Comparison of ENCODE assay signal across 17 mouse cellular contexts in genomic region chr13:55870001-55870400, GRCm38 (mm10). TPM values are rescaled to one million over a fixed set of nuclear protein-coding genes. Genes with fewer than 3 reads are reported as not detected.
DNase-seq lines count a peak whose midpoint lies in the region; ATAC-seq and TF ChIP-seq lines count a peak whose summit lies in the region.
"Had no signal": no experiment of that assay in that cellular context is flagged by ENCODE, and none has a peak within 500 bp of the region (broad histone marks: within the 10 kb centered on the region; RNA-seq: fewer than 3 reads in every experiment).

No protein-coding gene starts in this region.

- TF ChIP-seq POLR2A in liver, adult 2 months (IDR thresholded peaks at IDR 0.05; ENCODE audit: extremely low read depth, insufficient read depth, low read length) = no peak
- TF ChIP-seq POLR2A in CH12.LX (IDR thresholded peaks at IDR 0.05; ENCODE audit: low read depth, low read length) = no peak

- no peak overlapping the region for H3K4me3 ChIP-seq in forebrain, postnatal 0 days (ENCODE audit: low read depth, low read length)
- H3K4me3 ChIP-seq in forebrain, embryonic 10.5 days = no peak overlapping the region
- H3K4me3 ChIP-seq in liver, adult 2 months (ENCODE audit: insufficient read depth, low read depth, low read length) = no peak overlapping the region
- no peak overlapping the region for H3K4me3 ChIP-seq in liver, embryonic 11.5 days (ENCODE audit: low read depth, low read length)
- no peak overlapping the region for H3K4me3 ChIP-seq in CH12.LX (replicated peaks in 1 of 3; ENCODE audit: low read depth in 2 of 3, low read length in 2 of 3, poor library complexity in 1 of 3)
- H3K4me3 ChIP-seq: lung, embryonic 15.5 days; midbrain, embryonic 10.5 days had no signal

- TF ChIP-seq CTCF in forebrain, postnatal 0 days (IDR thresholded peaks at IDR 0.05; ENCODE audit: low read depth) = peak; percentile 56
- TF ChIP-seq CTCF in liver, adult 2 months (IDR thresholded peaks at IDR 0.05; ENCODE audit: low read depth, low read length) = peak; percentile 25; the same call in 1 of the 2 replicates
- peak; percentile 32 to 40; a peak in 3 of 4 replicates for TF ChIP-seq CTCF in CH12.LX (conservative IDR thresholded peaks at IDR 0.05 in 1 of 2, IDR thresholded peaks at IDR 0.05 in 1 of 2; ENCODE audit: low read depth in 2 of 2, low read length in 2 of 2)

- no peak for TF ChIP-seq EP300 in CH12.LX (IDR thresholded peaks at IDR 0.05; ENCODE audit: low read length)

- no peak for DNase-seq in forebrain, postnatal 0 days
- DNase-seq in forebrain, embryonic 10.5 days (ENCODE audit: extremely low spot score, low spot score) = no peak
- DNase-seq in liver, adult 2 months (ENCODE audit: extremely low read depth, low read depth, low spot score) = no peak
- DNase-seq in liver, embryonic 11.5 days (ENCODE audit: low spot score) = no peak
- no peak for DNase-seq in CH12.LX (ENCODE audit: extremely low read depth)
- DNase-seq in induced T-regulatory cell, adult 2 months (ENCODE audit: low read depth) = peak; percentile 13
- no peak for DNase-seq in Muller cell, postnatal 12 days (ENCODE audit: inconsistent ontology term)
- no peak for DNase-seq in left cerebral cortex, postnatal 25 days (ENCODE audit: low spot score in 2 of 2)
- DNase-seq: adrenal gland, postnatal 36 days; cerebellum, adult 11-12 months; kidney, adult 11 months; left cerebral cortex, postnatal 4 days had no signal

- no peak overlapping the region for H3K4me2 ChIP-seq in forebrain, postnatal 0 days (ENCODE audit: low read depth)
- H3K4me2 ChIP-seq in liver, embryonic 11.5 days = no peak overlapping the region
- H3K4me2 ChIP-seq in CH12.LX (ENCODE audit: insufficient read depth, low read depth, poor library complexity, severe bottlenecking) = no peak overlapping the region
- H3K4me2 ChIP-seq: lung, embryonic 15.5 days had no signal

- no peaks in the 10 kb centered on the region for H3K9me3 ChIP-seq in forebrain, postnatal 0 days (ENCODE audit: low read length)
- H3K9me3 ChIP-seq in forebrain, embryonic 10.5 days = peaks cover 15% of the 10 kb centered on the region; the same call in 1 of the 2 replicates
- 0 out of 2 replicates have a peak, but pooled peaks cover 2% of the 10 kb centered on the region for H3K9me3 ChIP-seq in liver, embryonic 11.5 days (ENCODE audit: control insufficient read depth, low read length)
- H3K9me3 ChIP-seq in CH12.LX (replicated peaks; ENCODE audit: low read length) = peaks cover 11% of the 10 kb centered on the region
- H3K9me3 ChIP-seq: lung, embryonic 15.5 days had no signal

- H3K27me3 ChIP-seq in forebrain, postnatal 0 days (ENCODE audit: insufficient read depth, low read length) = no peaks in the 10 kb centered on the region
- no peaks in the 10 kb centered on the region for H3K27me3 ChIP-seq in forebrain, embryonic 10.5 days (ENCODE audit: poor library complexity, severe bottlenecking)
- H3K27me3 ChIP-seq in liver, adult 2 months (ENCODE audit: control insufficient read depth, insufficient read depth, low read length) = no peaks in the 10 kb centered on the region
- no peaks in the 10 kb centered on the region for H3K27me3 ChIP-seq in liver, embryonic 11.5 days (replicated peaks; ENCODE audit: control insufficient read depth, insufficient read depth, low read length)
- H3K27me3 ChIP-seq in CH12.LX (replicated peaks) = no peaks in the 10 kb centered on the region
- H3K27me3 ChIP-seq: lung, embryonic 15.5 days had no signal

- in situ Hi-C loops in CH12.LX (cut with MboI; ENCODE audit: low pct_ligation_motif_present, low pct_unique_long_range_greater_than_20kb, low sequenced_read_pairs) = no loop called here

- H3K27ac ChIP-seq in forebrain, postnatal 0 days (ENCODE audit: low read depth, low read length) = no peak overlapping the region
- no peak overlapping the region for H3K27ac ChIP-seq in forebrain, embryonic 10.5 days
- no peak overlapping the region for H3K27ac ChIP-seq in liver, adult 2 months (replicated peaks; ENCODE audit: insufficient read depth, low read depth, low read length)
- H3K27ac ChIP-seq in liver, embryonic 11.5 days (ENCODE audit: low read depth, low read length) = no peak overlapping the region
- H3K27ac ChIP-seq in CH12.LX (ENCODE audit: insufficient read depth, low read depth) = no peak overlapping the region
- H3K27ac ChIP-seq: lung, embryonic 15.5 days; midbrain, embryonic 10.5 days had no signal

- ATAC-seq in forebrain, postnatal 0 days = no peak
- ATAC-seq in liver, embryonic 11.5 days (replicated peaks; ENCODE audit: low FRiP score) = no peak

- no peaks in the 10 kb centered on the region for H3K36me3 ChIP-seq in forebrain, postnatal 0 days (ENCODE audit: insufficient read depth)
- no peaks in the 10 kb centered on the region for H3K36me3 ChIP-seq in forebrain, embryonic 10.5 days (replicated peaks)
- H3K36me3 ChIP-seq in liver, adult 2 months (ENCODE audit: control insufficient read depth, insufficient read depth, low read length) = no peaks in the 10 kb centered on the region
- no peaks in the 10 kb centered on the region for H3K36me3 ChIP-seq in liver, embryonic 11.5 days (ENCODE audit: control insufficient read depth, insufficient read depth, low read length)
- H3K36me3 ChIP-seq in CH12.LX (replicated peaks in 1 of 2; ENCODE audit: control insufficient read depth in 1 of 2, insufficient read depth in 1 of 2, low read length in 1 of 2) = no peaks in the 10 kb centered on the region
- H3K36me3 ChIP-seq: lung, embryonic 15.5 days; midbrain, embryonic 10.5 days had no signal

- TF ChIP-seq RAD21 in CH12.LX (IDR thresholded peaks at IDR 0.05; ENCODE audit: low read depth, low read length) = no peak

- H3K9ac ChIP-seq in forebrain, postnatal 0 days = no peak overlapping the region
- H3K9ac ChIP-seq in liver, adult 2 months (ENCODE audit: low read depth, low read length) = no peak overlapping the region
- no peak overlapping the region for H3K9ac ChIP-seq in liver, embryonic 11.5 days (ENCODE audit: low read depth, low read length)
- no peak overlapping the region for H3K9ac ChIP-seq in CH12.LX (ENCODE audit: insufficient read depth, low read depth)
- H3K9ac ChIP-seq: lung, embryonic 15.5 days had no signal

- dilution Hi-C loops in CH12.LX (cut with MboI; ENCODE audit: extremely low pct_ligation_motif_present, extremely low pct_unique_long_range_greater_than_20kb, low sequenced_read_pairs) = no loop called here

- intact Hi-C loops in left cerebral cortex, postnatal 25 days (cut with DNase I) = no loop called here

- no peaks in the 10 kb centered on the region for H3K79me2 ChIP-seq in liver, adult 2 months (ENCODE audit: control insufficient read depth, insufficient read depth, low read length)
- no peaks in the 10 kb centered on the region for H3K79me2 ChIP-seq in CH12.LX (replicated peaks; ENCODE audit: control insufficient read depth, extremely low read depth, insufficient read depth, poor library complexity, severe bottlenecking)

- H3K4me1 ChIP-seq in forebrain, postnatal 0 days (ENCODE audit: insufficient read depth) = no peaks in the 10 kb centered on the region
- H3K4me1 ChIP-seq in forebrain, embryonic 10.5 days = peaks cover 10% of the 10 kb centered on the region
- H3K4me1 ChIP-seq in liver, adult 2 months (ENCODE audit: control insufficient read depth, insufficient read depth, low read length) = no peaks in the 10 kb centered on the region
- no peaks in the 10 kb centered on the region for H3K4me1 ChIP-seq in liver, embryonic 11.5 days (replicated peaks; ENCODE audit: control insufficient read depth, insufficient read depth, low read length)
- H3K4me1 ChIP-seq in CH12.LX (ENCODE audit: control insufficient read depth in 1 of 2, insufficient read depth in 2 of 2) = peaks cover 15 to 43% of the 10 kb centered on the region in 2 experiments

- 88% methylated on average over 1 of the region's 1 CpGs for WGBS in forebrain, postnatal 0 days
- WGBS in forebrain, embryonic 10.5 days = 84% methylated on average over 1 of the region's 1 CpGs
- WGBS in liver, adult 2 months = 93% methylated on average over 1 of the region's 1 CpGs
- 76% methylated on average over 1 of the region's 1 CpGs for WGBS in liver, embryonic 11.5 days

TF ChIP-seq in CH12.LX, 34 proteins besides CTCF, POLR2A, EP300 and RAD21:
- TF ChIP-seq CHD1 (IDR thresholded peaks at IDR 0.05; ENCODE audit: low read depth, low read length) (no peak), HCFC1 (IDR thresholded peaks at IDR 0.05; ENCODE audit: low read depth, low read length) (no peak), RCOR1 (conservative IDR thresholded peaks at IDR 0.05; ENCODE audit: low read depth, low read length) (no peak), JUN (IDR thresholded peaks at IDR 0.05; ENCODE audit: insufficient read depth, low read depth, low read length) (no peak), ELF1 (IDR thresholded peaks at IDR 0.05; ENCODE audit: low read depth, low read length) (no peak)

RNA-seq across cellular contexts. Expression of gene Pitx1, which starts 34.0 kb away (rescaled TPM):
- total RNA-seq in forebrain, postnatal 0 days (2014; rRNA removed) = not detected in 2 replicates
- not detected in 2 replicates for polyA plus RNA-seq in forebrain, postnatal 0 days (2015; fragmentation: Nextera tagmentation; extraction: Ambion mirVana)
- polyA plus RNA-seq in forebrain, embryonic 10.5 days (2016; fragmentation: Nextera tagmentation; extraction: Ambion mirVana) = 1.7 and 3.2 TPM in 2 replicates
- not detected in 2 replicates for total RNA-seq in liver, adult 2 months (2014; rRNA removed)
- not detected in 2 replicates for polyA plus RNA-seq in liver, adult 2 months (2012; rRNA removed)
- polyA plus RNA-seq in liver, embryonic 11.5 days (2014; fragmentation: Nextera tagmentation; extraction: Ambion mirVana) = 6.3 and 6.8 TPM in 2 replicates
- not detected in 2 replicates for total RNA-seq in CH12.LX (2012; rRNA removed)
- total RNA-seq in CH12.LX (2014; rRNA removed) = not detected in 2 replicates
- not detected in 2 replicates for polyA plus RNA-seq in CH12.LX (2012; ENCODE audit: insufficient read length, low read depth)
- not detected for total RNA-seq in left cerebral cortex, postnatal 25 days (2021)
- total RNA-seq: adrenal gland, postnatal 36 days; heart, adult 8-10 months; hematopoietic stem cell, adult 5-6 weeks; layer of hippocampus, adult 8-10 months; left cerebral cortex, postnatal 4 days had no signal
